Mouse (Mus musculus): ENCODE measurements around the gene Slc38a5. TPM values are rescaled to one million over a fixed set of nuclear protein-coding genes. Genes with fewer than 3 reads are reported as not detected.
"Not testable (repeated sequence)": the region's sequence is repeated elsewhere in the genome, so short reads cannot be mapped to it uniquely, and the experiment has no call there.

Gene Slc38a5
- polyA plus RNA-seq, 1 experiment from 2014 or later, result 24.3 TPM

GRCm38 (mm10) chrX:8272000-8272399, 1.1 kb downstream of the Slc38a5 start:
- no peak for ATAC-seq (ENCODE audit: low read depth)
- no peak overlapping the region for H3K4me3 ChIP-seq (ENCODE audit: low read depth, low read length)

GRCm38 (mm10) chrX:8274056-8274455, 3.1 kb downstream of the Slc38a5 start:
- ATAC-seq (ENCODE audit: low read depth), result no peak
- H3K4me3 ChIP-seq (ENCODE audit: low read depth, low read length), result no peak overlapping the region
- no peaks in the 10 kb centered on the region for H3K36me3 ChIP-seq (ENCODE audit: control insufficient read depth, insufficient read depth, low read length)
- no peaks in the 10 kb centered on the region for H3K27me3 ChIP-seq (ENCODE audit: control insufficient read depth, insufficient read depth, low read length)
- no peak overlapping the region for H3K4me2 ChIP-seq (ENCODE audit: low read depth, low read length)
- no peak overlapping the region for H3K27ac ChIP-seq (ENCODE audit: low read depth, low read length)
- no peaks in the 10 kb centered on the region for H3K9me3 ChIP-seq (ENCODE audit: control insufficient read depth, low read length)
- no peaks in the 10 kb centered on the region for H3K4me1 ChIP-seq (ENCODE audit: control insufficient read depth, insufficient read depth, low read length)
- no peak overlapping the region for H3K9ac ChIP-seq (replicated peaks; ENCODE audit: low read depth, low read length)
- 91% methylated on average over 5 of the region's 5 CpGs for WGBS

More at GRCm38 (mm10) chrX:8272000-8272399, 1.1 kb downstream of the Slc38a5 start:
- Histone ChIP-seq H3K36me3 (ENCODE audit: control insufficient read depth, insufficient read depth, low read length) (no peaks in the 10 kb centered on the region), H3K4me1 (ENCODE audit: control insufficient read depth, insufficient read depth, low read length) (no peaks in the 10 kb centered on the region), H3K27me3 (ENCODE audit: control insufficient read depth, insufficient read depth, low read length) (no peaks in the 10 kb centered on the region), H3K9me3 (ENCODE audit: control insufficient read depth, low read length) (no peaks in the 10 kb centered on the region), H3K27ac (ENCODE audit: low read depth, low read length) (no peak overlapping the region), H3K9ac (replicated peaks; ENCODE audit: low read depth, low read length) (no peak overlapping the region), H3K4me2 (ENCODE audit: low read depth, low read length) (no peak overlapping the region)
- WGBS, result 26% methylated on average over 7 of the region's 10 CpGs

GRCm38 (mm10) chrX:8288621-8289020, 17.7 kb downstream of the Slc38a5 start:
- no peak overlapping the region for H3K9ac ChIP-seq (replicated peaks; ENCODE audit: low read depth, low read length)
- H3K4me3 ChIP-seq (ENCODE audit: low read depth, low read length), result no peak overlapping the region
- ATAC-seq (ENCODE audit: low read depth), result no peak
- H3K4me1 ChIP-seq (ENCODE audit: control insufficient read depth, insufficient read depth, low read length), result no peaks in the 10 kb centered on the region
- H3K4me2 ChIP-seq (ENCODE audit: low read depth, low read length), result no peak overlapping the region
- H3K36me3 ChIP-seq (ENCODE audit: control insufficient read depth, insufficient read depth, low read length), result no peaks in the 10 kb centered on the region
- no peaks in the 10 kb centered on the region for H3K27me3 ChIP-seq (ENCODE audit: control insufficient read depth, insufficient read depth, low read length)
- no peaks in the 10 kb centered on the region for H3K9me3 ChIP-seq (ENCODE audit: control insufficient read depth, low read length)
- no peak overlapping the region for H3K27ac ChIP-seq (ENCODE audit: low read depth, low read length)
- WGBS, result 76% methylated on average over 5 of the region's 5 CpGs

GRCm38 (mm10) chrX:8309302-8309701, 38.4 kb downstream of the Slc38a5 start:
- Histone ChIP-seq H3K4me3 (ENCODE audit: low read depth, low read length) (no peak overlapping the region), H3K4me1 (ENCODE audit: control insufficient read depth, insufficient read depth, low read length) (no peaks in the 10 kb centered on the region), H3K9ac (replicated peaks; ENCODE audit: low read depth, low read length) (no peak overlapping the region), H3K4me2 (ENCODE audit: low read depth, low read length) (no peak overlapping the region), H3K9me3 (ENCODE audit: control insufficient read depth, low read length) (no peaks in the 10 kb centered on the region), H3K27me3 (ENCODE audit: control insufficient read depth, insufficient read depth, low read length) (no peaks in the 10 kb centered on the region), H3K27ac (ENCODE audit: low read depth, low read length) (no peak overlapping the region), H3K36me3 (ENCODE audit: control insufficient read depth, insufficient read depth, low read length) (no peaks in the 10 kb centered on the region)
- ATAC-seq (ENCODE audit: low read depth), result no peak
- 79% methylated on average over 1 of the region's 1 CpGs for WGBS

GRCm38 (mm10) chrX:8314905-8315304, 44.0 kb downstream of the Slc38a5 start:
- H3K27me3 ChIP-seq (ENCODE audit: control insufficient read depth, insufficient read depth, low read length); H3K36me3 ChIP-seq (ENCODE audit: control insufficient read depth, insufficient read depth, low read length); H3K9ac ChIP-seq (replicated peaks; ENCODE audit: low read depth, low read length); H3K4me1 ChIP-seq (ENCODE audit: control insufficient read depth, insufficient read depth, low read length); H3K27ac ChIP-seq (ENCODE audit: low read depth, low read length); H3K9me3 ChIP-seq (ENCODE audit: control insufficient read depth, low read length); H3K4me2 ChIP-seq (ENCODE audit: low read depth, low read length); ATAC-seq (ENCODE audit: low read depth); H3K4me3 ChIP-seq (ENCODE audit: low read depth, low read length): not testable (repeated sequence)
- 17% methylated on average over 7 of the region's 7 CpGs for WGBS

- H3K4me3 ChIP-seq (ENCODE audit: low read depth, low read length), result no peak within 1 kb of the TSS
- no peak within 1 kb of the TSS for H3K9ac ChIP-seq (replicated peaks; ENCODE audit: low read depth, low read length)
- no peaks in the 10 kb centered on the region for H3K36me3 ChIP-seq (ENCODE audit: control insufficient read depth, insufficient read depth, low read length)
- WGBS, result 68% methylated on average over 2 of the region's 2 CpGs
- H3K27me3 ChIP-seq (ENCODE audit: control insufficient read depth, insufficient read depth, low read length), result no peaks in the 10 kb centered on the region
- no peak within 1 kb of the TSS for H3K4me2 ChIP-seq (ENCODE audit: low read depth, low read length)
- 0 out of 2 replicates have a peak, but pooled peaks cover 2% of the 10 kb centered on the region for H3K9me3 ChIP-seq (ENCODE audit: control insufficient read depth, low read length)
- no peaks in the 10 kb centered on the region for H3K4me1 ChIP-seq (ENCODE audit: control insufficient read depth, insufficient read depth, low read length)
- H3K27ac ChIP-seq (ENCODE audit: low read depth, low read length), result no peak within 1 kb of the TSS
- no peak for ATAC-seq (ENCODE audit: low read depth)
Observed at GRCm38 (mm10) chrX:8327124-8327523, 56.2 kb downstream of the Slc38a5 start, which contains the start of gene Ssxb10. Gene Ssxb10 (plus strand): TSS chrX:8327424.

Other genes starting within 250 kb of the Slc38a5 start
- 37.2 and 38.2 TPM in 2 replicates for gene Suv39h1, start 196.4 kb upstream of the Slc38a5 start, polyA plus RNA-seq (2014; fragmentation: Nextera tagmentation; extraction: Ambion mirVana)
- 0.12 and 0.28 TPM in 2 replicates for gene Was, start 180.6 kb upstream of the Slc38a5 start, polyA plus RNA-seq (2014; fragmentation: Nextera tagmentation; extraction: Ambion mirVana)
- 63.7 and 66.9 TPM in 2 replicates for gene Wdr13, start 138.2 kb upstream of the Slc38a5 start, polyA plus RNA-seq (2014; fragmentation: Nextera tagmentation; extraction: Ambion mirVana)
- gene Rbm3, start 125.3 kb upstream of the Slc38a5 start, polyA plus RNA-seq (2014; fragmentation: Nextera tagmentation; extraction: Ambion mirVana), result 379 and 383 TPM in 2 replicates
- gene Tbc1d25, start 95.0 kb upstream of the Slc38a5 start, polyA plus RNA-seq (2014; fragmentation: Nextera tagmentation; extraction: Ambion mirVana), result 23.7 and 24.4 TPM in 2 replicates
- 31.8 and 37.4 TPM in 2 replicates for gene Ebp, start 77.6 kb upstream of the Slc38a5 start, polyA plus RNA-seq (2014; fragmentation: Nextera tagmentation; extraction: Ambion mirVana)
- 48.8 and 59.7 TPM in 2 replicates for gene Porcn, start 64.6 kb upstream of the Slc38a5 start, polyA plus RNA-seq (2014; fragmentation: Nextera tagmentation; extraction: Ambion mirVana)
- gene Ftsj1, start 18.7 kb upstream of the Slc38a5 start, polyA plus RNA-seq (2014; fragmentation: Nextera tagmentation; extraction: Ambion mirVana), result 50.6 and 52.7 TPM in 2 replicates
- gene Ssxb10, start 56.3 kb downstream of the Slc38a5 start, polyA plus RNA-seq (2014; fragmentation: Nextera tagmentation; extraction: Ambion mirVana), result not detected in 2 replicates
- not detected in 2 replicates for gene Ssxb9, start 95.8 kb downstream of the Slc38a5 start, polyA plus RNA-seq (2014; fragmentation: Nextera tagmentation; extraction: Ambion mirVana)
- not detected in 2 replicates for gene Ssxb1, start 142.2 kb downstream of the Slc38a5 start, polyA plus RNA-seq (2014; fragmentation: Nextera tagmentation; extraction: Ambion mirVana)
- gene Ssxb2, start 190.6 kb downstream of the Slc38a5 start, polyA plus RNA-seq (2014; fragmentation: Nextera tagmentation; extraction: Ambion mirVana), result not detected in 2 replicates

All from neural tube, embryonic 14.5 days (tissue).